Mouse (Mus musculus) ES-E14 (cell line): ENCODE results near the gene Grin1.

Experiments
- CHD2 ChIP-seq: IDR thresholded peaks from 2 replicates; pipeline ENCODE4 v1.6.1; 2014; ENCODE audit warnings: mild to moderate bottlenecking, low read depth, low read length, inconsistent platforms
- MAFK ChIP-seq: IDR thresholded peaks from 2 replicates; pipeline ENCODE4 v1.6.1; 2014; ENCODE audit warnings: mild to moderate bottlenecking, low read depth, low read length, inconsistent platforms; ENCODE audit not compliant: insufficient read depth
- ZNF384 ChIP-seq: IDR thresholded peaks from 2 replicates; pipeline ENCODE4 v1.6.1; 2012; ENCODE audit warnings: low read depth, low read length, inconsistent platforms

- TF ChIP-seq MAFK = no peak
- TF ChIP-seq ZNF384 = no peak
- TF ChIP-seq CHD2 = no peak
These were observed 32.7 kb downstream of the Grin1 start for GRCm38 (mm10) chr2:25286314-25286713.
